Mouse (Mus musculus): ENCODE data around the gene Olfr119.
"Not testable (repeated sequence)": the region's sequence is repeated elsewhere in the genome, so short reads cannot be mapped to it uniquely, and the experiment has no call there.

Olfr119 gene

DNA sequence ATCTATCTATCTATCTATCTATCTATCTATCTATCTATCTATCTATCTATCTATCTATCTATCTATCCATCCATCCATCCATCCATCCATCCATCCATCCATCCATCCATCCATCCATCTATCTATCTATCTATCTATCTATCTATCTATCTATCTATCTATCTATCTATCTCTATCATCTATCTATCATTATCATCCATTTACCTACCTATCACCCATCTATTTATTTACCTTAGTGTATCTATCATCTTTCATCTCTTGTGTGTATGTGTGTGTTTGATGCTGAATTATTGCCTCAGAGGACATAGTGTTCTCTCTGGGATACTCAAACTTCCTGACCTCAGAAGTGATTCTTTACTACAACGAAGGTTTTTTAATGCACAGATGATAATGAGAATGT lies at the start of gene Olfr119:
TSS of gene Olfr119 (plus strand) at position 301 of the 400 bp plus-strand sequence.
- DNase-seq (ENCODE audit: low spot score in 2 of 2) = not testable (repeated sequence)

DNA sequence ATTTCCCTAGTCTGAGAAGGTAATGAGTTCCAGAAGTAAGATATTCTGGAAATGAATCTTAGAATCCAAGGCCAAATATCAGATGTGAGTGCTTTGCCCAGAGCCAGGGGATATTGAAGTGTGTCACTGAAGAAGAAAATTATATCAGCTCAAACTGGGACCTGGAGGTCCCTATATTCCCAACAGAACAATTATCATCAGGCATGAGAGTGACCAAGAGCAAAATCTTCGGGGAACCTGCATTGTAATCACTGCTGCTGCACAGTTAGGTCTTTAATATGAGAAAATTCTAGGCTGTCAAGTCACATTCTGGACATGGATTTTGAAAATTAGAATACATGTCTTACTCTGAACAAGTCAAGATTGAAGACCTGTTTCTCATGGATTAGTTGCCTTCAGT lies 32.7 kb upstream of the Olfr119 start, which contains the start of gene Olfr117:
TSS of gene Olfr117 (minus strand) at position 101 of the 400 bp plus-strand sequence.
- no peak for DNase-seq (ENCODE audit: low spot score in 2 of 2)

DNA sequence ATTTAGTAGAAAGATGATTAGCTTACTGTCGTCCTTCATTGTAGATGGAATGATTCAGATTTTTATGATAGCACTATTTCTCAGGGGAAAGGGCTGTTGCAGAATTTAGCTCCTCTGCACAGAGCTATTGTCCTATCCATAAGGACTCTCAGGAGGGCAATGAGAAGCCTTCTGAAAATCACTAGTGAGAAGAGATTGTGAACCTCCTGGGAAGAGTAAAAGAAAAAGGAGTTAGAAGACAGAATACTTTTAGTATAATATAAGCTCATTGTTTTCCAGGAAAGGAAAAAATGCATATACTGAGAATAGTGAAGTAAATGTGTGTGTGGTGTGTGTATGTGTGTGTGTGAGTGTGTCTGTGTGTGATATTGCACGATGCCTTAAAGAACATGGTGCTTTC lies 29.7 kb upstream of the Olfr119 start, which contains the start of gene Olfr118:
TSS of gene Olfr118 (plus strand) at position 301 of the 400 bp plus-strand sequence.
- DNase-seq (ENCODE audit: low spot score in 2 of 2) = no peak

DNA sequence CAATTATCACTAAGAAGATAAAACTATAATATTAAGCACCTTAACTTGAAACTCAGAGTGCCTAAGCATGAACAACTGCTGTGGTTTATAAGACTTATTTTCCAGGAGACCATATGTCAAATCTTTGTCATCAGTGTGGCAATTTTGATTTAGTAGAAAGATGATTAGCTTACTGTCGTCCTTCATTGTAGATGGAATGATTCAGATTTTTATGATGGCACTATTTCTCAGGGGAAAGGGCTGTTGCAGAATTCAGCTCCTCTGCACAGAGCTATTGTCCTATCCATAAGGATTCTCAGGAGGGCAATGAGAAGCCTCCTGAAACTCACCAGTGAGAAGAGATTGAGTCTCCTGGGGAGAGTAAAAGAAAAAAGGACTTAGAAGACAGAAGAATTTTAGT lies 25.1 kb downstream of the Olfr119 start, which contains the start of gene Olfr120:
TSS of gene Olfr120 (plus strand) at position 301 of the 400 bp plus-strand sequence.
- DNase-seq (ENCODE audit: low spot score in 2 of 2) = no peak

DNA sequence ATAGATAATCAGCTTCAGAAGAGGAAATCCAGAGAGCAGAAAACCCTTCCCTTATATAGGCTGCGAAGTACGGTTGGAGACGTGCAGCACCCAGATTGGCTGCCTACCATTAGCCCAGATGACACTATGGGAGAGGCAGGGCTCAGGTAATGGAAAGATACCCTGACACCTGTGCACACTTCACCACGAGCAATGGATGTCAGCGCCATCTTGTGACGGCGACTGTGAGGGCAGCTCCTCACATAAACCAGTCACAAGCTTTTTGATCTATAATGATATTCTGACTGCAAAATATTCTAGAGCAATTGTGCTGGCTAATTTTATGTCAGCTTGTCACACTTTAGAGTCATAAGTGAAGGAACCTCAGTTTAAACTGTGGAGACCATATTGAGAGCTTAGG lies 41.7 kb downstream of the Olfr119 start:
- DNase-seq (ENCODE audit: low spot score in 2 of 2) = no peak
